In the genomic region with DNA sequence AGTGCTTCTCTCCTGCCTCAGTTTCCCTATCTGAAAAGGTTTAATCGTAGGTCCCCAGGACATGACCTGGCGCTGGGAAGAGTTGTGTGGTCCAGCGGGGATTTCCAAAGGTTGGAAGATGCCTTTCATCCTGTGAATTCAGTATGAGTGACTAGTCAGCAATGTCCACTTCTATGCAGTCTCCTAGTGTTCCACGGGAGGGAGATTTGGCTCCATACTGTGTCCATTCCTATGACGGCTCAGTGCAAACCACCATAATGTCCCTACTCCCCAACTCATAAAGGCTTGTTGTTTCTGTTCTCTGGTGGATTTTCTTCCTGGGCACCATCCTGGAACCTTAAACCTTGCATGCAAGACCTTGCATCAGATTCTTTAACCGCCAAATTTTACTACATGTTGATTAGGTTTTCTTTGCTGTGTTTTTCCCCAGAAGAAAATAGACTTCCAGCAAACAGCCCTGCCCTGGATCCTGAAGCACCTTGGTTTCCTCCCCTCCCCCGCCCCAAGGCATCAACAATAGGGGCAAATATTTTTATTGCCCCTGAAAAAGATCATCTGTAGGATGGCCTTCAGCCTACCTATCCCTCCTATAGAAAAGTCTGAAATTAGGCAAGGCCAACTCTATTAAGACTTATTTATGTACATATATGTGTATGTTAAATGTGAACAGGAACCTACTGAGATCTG, we compare ENCODE assay signal across 9 mouse cellular contexts. TPM values are rescaled to one million over a fixed set of nuclear protein-coding genes. Genes with fewer than 3 reads are reported as not detected.
DNase-seq lines count a peak whose midpoint lies in the region; ATAC-seq lines count a peak whose summit lies in the region.
"Had no signal": no experiment of that assay in that cellular context is flagged by ENCODE, and none has a peak within 500 bp of the region (broad histone marks: within the 10 kb centered on the region; RNA-seq: fewer than 3 reads in every experiment).

No protein-coding gene starts in this region.

- H3K27me3 ChIP-seq in embryonic facial prominence, embryonic 14.5 days (replicated peaks; ENCODE audit: control insufficient read depth, insufficient read depth, low read length), result no peaks in the 10 kb centered on the region
- no peaks in the 10 kb centered on the region for H3K27me3 ChIP-seq in limb, embryonic 13.5 days
- no peaks in the 10 kb centered on the region for H3K27me3 ChIP-seq in stomach, embryonic 15.5 days (replicated peaks)

- H3K27ac ChIP-seq in embryonic facial prominence, embryonic 14.5 days (replicated peaks; ENCODE audit: low read depth, low read length), result peak overlapping the region; percentile 74
- H3K27ac ChIP-seq in limb, embryonic 13.5 days, result peak overlapping the region; percentile 63; the same call in 1 of the 2 replicates
- H3K27ac ChIP-seq in stomach, embryonic 15.5 days, result peak overlapping the region; percentile 80

- ATAC-seq in frontal cortex, adult (ENCODE audit: low TSS enrichment), result peak; percentile 17; the same call in 1 of the 2 replicates
- 0 out of 2 replicates have a peak, but pooled peaks have one; percentile 14 for ATAC-seq in embryonic facial prominence, embryonic 14.5 days (ENCODE audit: low read depth)
- peak; percentile 12; the same call in 1 of the 2 replicates for ATAC-seq in limb, embryonic 13.5 days (ENCODE audit: low FRiP score, low read depth)
- ATAC-seq in stomach, embryonic 15.5 days (ENCODE audit: insufficient read depth, low FRiP score, low read depth), result 0 out of 2 replicates have a peak, but pooled peaks have one; percentile 14

- no peaks in the 10 kb centered on the region for H3K9me3 ChIP-seq in embryonic facial prominence, embryonic 14.5 days (ENCODE audit: control insufficient read depth, low read length)
- no peaks in the 10 kb centered on the region for H3K9me3 ChIP-seq in limb, embryonic 13.5 days
- H3K9me3 ChIP-seq in stomach, embryonic 15.5 days, result no peaks in the 10 kb centered on the region

- H3K9ac ChIP-seq in embryonic facial prominence, embryonic 14.5 days (ENCODE audit: low read depth, low read length), result peak overlapping the region; percentile 63
- peak overlapping the region; percentile 61 for H3K9ac ChIP-seq in limb, embryonic 13.5 days
- H3K9ac ChIP-seq in stomach, embryonic 15.5 days, result peak overlapping the region; percentile 29

- WGBS in embryonic facial prominence, embryonic 14.5 days, result 32% methylated on average over 7 of the region's 7 CpGs
- 31% methylated on average over 7 of the region's 7 CpGs for WGBS in limb, embryonic 13.5 days
- WGBS in stomach, embryonic 15.5 days, result 26% methylated on average over 7 of the region's 7 CpGs

- H3K36me3 ChIP-seq in embryonic facial prominence, embryonic 14.5 days (ENCODE audit: control insufficient read depth, insufficient read depth, low read length), result peaks cover 11% of the 10 kb centered on the region; the same call in 1 of the 2 replicates
- peaks cover 12% of the 10 kb centered on the region for H3K36me3 ChIP-seq in limb, embryonic 13.5 days
- H3K36me3 ChIP-seq in stomach, embryonic 15.5 days, result no peaks in the 10 kb centered on the region

- DNase-seq in frontal cortex, postnatal 25 days (ENCODE audit: low spot score in 2 of 2), result no peak
- peak; percentile 65 for DNase-seq in 416B (ENCODE audit: low read depth)
- peak; percentile 46 for DNase-seq in embryonic facial prominence, embryonic 14.5 days (ENCODE audit: low spot score)
- no peak for DNase-seq in natural killer cell, adult 2 months (ENCODE audit: low spot score in 2 of 2)
- no peak for DNase-seq in layer of hippocampus, postnatal 25 days (ENCODE audit: extremely low spot score in 1 of 2, low spot score in 1 of 2)

- peak overlapping the region; percentile 71 for H3K4me2 ChIP-seq in embryonic facial prominence, embryonic 14.5 days (ENCODE audit: low read depth, low read length)
- H3K4me2 ChIP-seq in limb, embryonic 13.5 days (replicated peaks), result peak overlapping the region; percentile 76
- H3K4me2 ChIP-seq in stomach, embryonic 15.5 days, result peak overlapping the region; percentile 88

- peak overlapping the region; percentile 97 for H3K4me3 ChIP-seq in embryonic facial prominence, embryonic 14.5 days (ENCODE audit: low read depth, low read length)
- H3K4me3 ChIP-seq in limb, embryonic 13.5 days, result peak overlapping the region; percentile 98
- H3K4me3 ChIP-seq in stomach, embryonic 15.5 days (replicated peaks), result peak overlapping the region; percentile 79

- H3K4me1 ChIP-seq in embryonic facial prominence, embryonic 14.5 days (ENCODE audit: control insufficient read depth, insufficient read depth, low read length), result peaks cover 9% of the 10 kb centered on the region
- peaks cover 21% of the 10 kb centered on the region for H3K4me1 ChIP-seq in limb, embryonic 13.5 days
- H3K4me1 ChIP-seq in stomach, embryonic 15.5 days, result peaks cover 15% of the 10 kb centered on the region

RNA-seq across cellular contexts. Expression of a gene that starts 22.1 kb away (rescaled TPM):
- polyA plus RNA-seq in embryonic facial prominence, embryonic 14.5 days (2014; fragmentation: Nextera tagmentation; extraction: Ambion mirVana), result 190 and 200 TPM in 2 replicates
- polyA plus RNA-seq in limb, embryonic 13.5 days (2015; fragmentation: Nextera tagmentation; extraction: Ambion mirVana), result 200 and 212 TPM in 2 replicates
- 155 and 157 TPM in 2 replicates for polyA plus RNA-seq in stomach, embryonic 15.5 days (2015; fragmentation: Nextera tagmentation; extraction: Ambion mirVana)
- total RNA-seq in layer of hippocampus, postnatal 25 days (2021), result 100 to 1,000 TPM; 413 to 416 TPM

RNA-seq across cellular contexts. Expression of a gene that starts 49.1 kb away (rescaled TPM):
- polyA plus RNA-seq in embryonic facial prominence, embryonic 14.5 days (2014; fragmentation: Nextera tagmentation; extraction: Ambion mirVana), result 38.7 and 42.8 TPM in 2 replicates
- 25.5 and 26.5 TPM in 2 replicates for polyA plus RNA-seq in limb, embryonic 13.5 days (2015; fragmentation: Nextera tagmentation; extraction: Ambion mirVana)
- 70.8 and 79.6 TPM in 2 replicates for polyA plus RNA-seq in stomach, embryonic 15.5 days (2015; fragmentation: Nextera tagmentation; extraction: Ambion mirVana)
- total RNA-seq in layer of hippocampus, postnatal 25 days (2021), result 10 to 100 TPM; 75.6 to 78.0 TPM
- total RNA-seq: neutrophil, adult 5-6 weeks had no signal

Comparison
In these comparisons a context has a peak if more than half of its experiments do, and no peak if none do; other contexts are left out.
1. DNase-seq: peak in 416B (single experiment) and embryonic facial prominence, embryonic 14.5 days (single experiment); none in frontal cortex, postnatal 25 days (0 of 2), natural killer cell, adult 2 months (0 of 2) and layer of hippocampus, postnatal 25 days (0 of 2).
2. Peak in every context shown above with its lines, with median percentiles within 50 percentile points of each other: ATAC-seq, H3K27ac ChIP-seq, H3K4me2 ChIP-seq, H3K4me3 ChIP-seq and H3K9ac ChIP-seq.